Mouse (Mus musculus): ENCODE results near the gene Gm3250. TPM values are rescaled to one million over a fixed set of nuclear protein-coding genes. Genes with fewer than 3 reads are reported as not detected.
"Not testable (repeated sequence)": the region's sequence is repeated elsewhere in the genome, so short reads cannot be mapped to it uniquely, and the experiment has no call there.

The Gm3250 gene
- total RNA-seq, 2 experiments from 2014 or later = not detected

DNA sequence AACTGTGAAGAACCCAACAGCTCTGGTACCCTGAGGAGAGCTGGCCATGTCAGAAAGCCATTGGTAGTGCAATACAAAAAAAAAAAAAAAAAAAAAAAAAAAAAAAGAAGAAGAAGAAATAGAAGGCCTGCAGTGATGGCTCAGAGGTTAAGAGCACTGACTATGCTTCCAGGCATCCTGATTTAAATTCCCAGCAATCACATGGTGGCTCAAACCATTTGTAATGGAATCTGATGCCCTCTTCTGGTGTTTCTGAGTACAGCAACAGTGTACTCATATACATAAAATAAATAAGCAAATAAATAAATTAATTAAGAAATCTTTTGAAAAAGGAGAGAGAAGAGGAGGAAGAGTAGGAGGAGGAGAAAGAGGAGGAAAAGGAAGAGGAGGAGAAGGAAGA is 28.9 kb downstream of the Gm3250 start:
- intact Hi-C loops (cut with DNase I; ENCODE audit: low total_unique reads) = no loop called here
- no peak for DNase-seq

DNA sequence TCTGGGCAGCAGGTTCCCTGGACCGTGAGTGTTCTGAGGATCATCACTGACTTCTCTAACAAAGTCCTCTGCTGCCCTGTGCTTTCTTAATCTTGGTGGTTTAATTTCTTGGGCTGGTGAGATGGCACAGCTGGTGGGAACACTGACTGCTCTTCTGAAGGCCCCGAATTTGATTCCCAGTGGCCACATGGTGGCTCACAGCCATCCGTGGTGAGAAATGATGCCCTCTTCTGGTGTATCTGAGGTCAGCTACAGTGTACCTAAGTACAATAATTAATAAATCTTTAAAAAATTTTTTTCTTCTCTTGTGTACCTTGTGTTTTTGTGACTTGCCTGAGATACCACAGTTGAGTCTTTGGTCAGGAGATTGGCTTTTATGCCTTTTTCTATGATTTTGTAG is 30.0 kb downstream of the Gm3250 start:
- intact Hi-C loops (cut with DNase I; ENCODE audit: low total_unique reads); DNase-seq: not testable (repeated sequence)

DNA sequence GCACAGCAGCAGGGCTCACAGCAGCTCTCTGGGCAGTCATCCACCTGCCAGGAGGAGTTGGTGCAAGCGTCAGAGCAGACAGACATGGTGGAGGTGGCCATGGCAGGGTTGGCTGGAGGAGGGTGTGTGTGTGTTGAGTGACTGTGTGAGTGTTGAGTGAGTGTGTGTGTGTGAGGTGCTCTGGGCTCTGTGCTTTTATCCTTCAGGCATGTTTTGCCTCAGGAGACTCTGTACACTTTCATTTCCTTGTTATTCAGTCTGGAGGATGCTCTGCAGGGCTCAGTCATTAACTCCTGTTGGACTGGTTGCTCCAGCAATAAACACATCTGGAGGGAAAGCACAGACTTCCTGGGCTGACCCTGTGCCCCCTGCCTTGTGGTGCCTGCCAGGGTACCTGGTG is 31.1 kb downstream of the Gm3250 start, which contains the start of gene Gm9736:
Gene Gm9736 (minus strand): TSS at position 101 of the 400 bp plus-strand sequence.
- DNase-seq = not testable (repeated sequence)

DNA sequence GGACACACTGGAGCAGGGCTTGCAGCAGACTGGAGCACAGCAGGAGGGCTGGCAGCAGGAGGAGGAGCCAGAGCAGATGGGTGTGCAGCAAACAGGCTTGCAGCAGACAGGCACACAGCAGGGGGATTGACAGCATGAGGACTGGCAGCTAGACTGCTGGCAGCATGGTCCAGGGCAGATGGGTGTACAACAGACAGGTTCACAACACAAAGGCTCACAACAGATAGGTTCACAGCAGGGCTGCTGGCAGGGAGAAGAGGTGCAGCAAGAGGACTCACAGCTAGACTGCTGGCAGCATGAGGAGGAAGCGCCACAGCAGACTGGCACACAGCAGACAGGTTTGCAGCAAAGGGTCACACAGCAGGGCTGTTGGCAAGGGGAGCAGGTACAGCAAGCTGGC is 31.7 kb downstream of the Gm3250 start:
- intact Hi-C loops (cut with DNase I; ENCODE audit: low total_unique reads); DNase-seq: not testable (repeated sequence)

More for the DNA sequence above, 31.1 kb downstream of the Gm3250 start, which contains the start of gene Gm9736:
- intact Hi-C loops (cut with DNase I; ENCODE audit: low total_unique reads) = not testable (repeated sequence)

DNA sequence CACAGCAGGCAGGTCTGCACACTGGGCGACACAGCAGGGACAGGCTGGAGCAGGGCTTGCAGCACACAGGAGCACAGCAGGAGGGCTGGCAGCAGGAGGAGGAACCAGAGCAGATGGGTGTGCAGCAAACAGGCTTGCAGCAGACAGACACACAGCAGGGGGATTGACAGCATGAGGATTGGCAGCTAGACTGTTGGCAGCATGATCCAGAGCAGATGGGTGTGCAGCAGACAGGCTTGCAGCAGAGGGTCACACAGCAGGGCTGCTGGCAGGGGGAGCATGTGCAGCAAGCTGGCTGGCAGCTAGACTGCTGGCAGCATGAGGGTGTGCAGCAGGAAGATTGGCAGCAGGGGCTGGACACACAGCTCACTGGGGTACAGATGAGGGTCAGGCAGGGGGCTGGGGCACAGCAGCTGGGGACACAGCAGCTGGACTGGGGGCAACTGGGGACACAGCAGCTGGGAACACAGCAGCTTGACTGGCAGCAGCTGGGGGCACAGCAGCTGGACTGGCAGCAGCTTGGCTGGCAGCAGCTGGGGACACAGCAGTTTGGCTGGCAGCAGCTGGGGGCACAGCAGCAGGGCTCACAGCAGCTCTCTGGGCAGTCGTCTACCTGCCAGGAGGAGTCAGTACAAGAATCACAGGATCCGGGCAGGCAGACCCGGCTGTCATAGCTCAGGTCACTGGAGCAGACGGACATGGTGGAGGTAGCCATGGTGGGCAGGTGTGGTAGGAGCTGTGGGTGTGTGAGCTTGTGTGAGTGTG is 40.2 kb downstream of the Gm3250 start, which contains the start of gene Gm18596:
Gene Gm18596 (minus strand): TSS at position 715 of the 765 bp plus-strand sequence.
- intact Hi-C loops (cut with DNase I; ENCODE audit: low total_unique reads) = not testable (repeated sequence)

DNA sequence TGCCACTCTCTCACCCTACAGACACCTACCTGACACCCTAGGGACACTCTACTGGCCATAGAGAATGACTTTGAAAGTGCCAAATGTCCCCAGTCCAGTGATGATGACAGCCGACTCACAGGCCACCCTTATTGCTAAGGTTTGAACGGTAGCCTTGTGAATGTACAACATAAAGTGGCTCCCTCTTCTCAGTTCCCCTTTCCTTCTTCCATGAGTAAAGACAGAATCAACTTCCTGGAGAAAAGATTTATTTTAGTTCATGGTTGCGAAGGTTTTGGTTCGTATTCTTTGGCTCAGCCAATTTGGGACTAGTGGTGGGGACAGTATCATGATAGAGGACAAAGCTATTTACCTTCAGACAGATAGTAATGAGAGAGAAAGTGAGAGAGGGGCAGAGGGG is 43.4 kb downstream of the Gm3250 start:
- intact Hi-C loops (cut with DNase I; ENCODE audit: low total_unique reads) = no loop called here
- DNase-seq = no peak

More for the DNA sequence above, 40.2 kb downstream of the Gm3250 start, which contains the start of gene Gm18596:
- not testable (repeated sequence) for DNase-seq

DNA sequence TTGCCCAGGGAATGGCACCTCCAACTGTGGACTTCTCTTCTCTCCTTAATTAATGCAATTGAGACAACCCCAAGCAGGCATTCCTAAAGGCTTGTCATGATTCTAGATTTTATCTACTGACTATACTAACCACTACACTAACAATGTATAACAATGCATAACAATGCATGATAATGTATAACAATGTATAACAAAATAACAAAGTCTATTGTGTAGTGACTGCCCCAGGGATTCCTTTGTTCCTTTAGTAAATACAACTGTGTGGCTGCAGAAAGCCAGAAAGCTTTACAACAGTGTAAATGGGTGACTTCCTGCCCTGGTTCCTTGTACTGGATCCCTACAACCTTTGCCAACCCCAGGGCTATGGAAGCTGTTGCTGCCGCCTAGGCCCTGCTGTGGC is 46.4 kb downstream of the Gm3250 start:
- intact Hi-C loops (cut with DNase I; ENCODE audit: low total_unique reads) = no loop called here
- DNase-seq = no peak

Other genes starting within 250 kb of the Gm3250 start
- gene Pttg1ip, start 200.8 kb downstream of the Gm3250 start, total RNA-seq (2021) = 10 to 100 TPM; 47.4 to 51.8 TPM
- gene Sumo3, start 176.4 kb downstream of the Gm3250 start, total RNA-seq (2021) = 10 to 100 TPM; 41.9 to 46.5 TPM
- gene Gm49325, start 176.3 kb downstream of the Gm3250 start, total RNA-seq (2021) = 10 to 100 TPM in 1 of 2 experiments, 1 to 10 TPM in 1; 5.8 to 10.3 TPM
- 10 to 100 TPM; 79.8 to 84.4 TPM for gene Ube2g2, start 160.3 kb downstream of the Gm3250 start, total RNA-seq (2021)
- not detected for gene Tspear, start 96.0 kb downstream of the Gm3250 start, total RNA-seq (2021)
- not detected for gene Gm19402, start 91.8 kb downstream of the Gm3250 start, total RNA-seq (2021)
- gene Gm9508, start 85.3 kb downstream of the Gm3250 start, total RNA-seq (2021) = not detected
- gene Gm10272, start 75.9 kb downstream of the Gm3250 start, total RNA-seq (2021) = not detected
- gene Gm10024, start 71.1 kb downstream of the Gm3250 start, total RNA-seq (2021) = not detected
- not detected for gene Gm10142, start 66.7 kb downstream of the Gm3250 start, total RNA-seq (2021)
- gene Krtap12-1, start 61.9 kb downstream of the Gm3250 start, total RNA-seq (2021) = not detected
- gene Gm10100, start 56.1 kb downstream of the Gm3250 start, total RNA-seq (2021) = not detected
- gene Gm18596, start 39.9 kb downstream of the Gm3250 start, total RNA-seq (2021) = not detected
- gene Gm9736, start 31.2 kb downstream of the Gm3250 start, total RNA-seq (2021) = not detected
- not detected for gene Gm3233, start 22.9 kb downstream of the Gm3250 start, total RNA-seq (2021)
- not detected for gene Gm3238, start 11.2 kb downstream of the Gm3250 start, total RNA-seq (2021)
- not detected for gene Gm7138, start 5.6 kb downstream of the Gm3250 start, total RNA-seq (2021)
- gene Gm7137, start 5.7 kb upstream of the Gm3250 start, total RNA-seq (2021) = not detected
- gene Gm9639, start 12.5 kb upstream of the Gm3250 start, total RNA-seq (2021) = not detected
- not detected for gene Gm19668, start 16.6 kb upstream of the Gm3250 start, total RNA-seq (2021)
- not detected for gene Gm9507, start 29.3 kb upstream of the Gm3250 start, total RNA-seq (2021)
- not detected for gene Gm2696, start 32.1 kb upstream of the Gm3250 start, total RNA-seq (2021)
- gene Krtap10-4, start 44.6 kb upstream of the Gm3250 start, total RNA-seq (2021) = not detected
- not detected for gene Krtap10-10, start 53.4 kb upstream of the Gm3250 start, total RNA-seq (2021)
- not detected for gene Gm36176, start 64.3 kb upstream of the Gm3250 start, total RNA-seq (2021)
- not detected for gene Gm10318, start 70.3 kb upstream of the Gm3250 start, total RNA-seq (2021)
- gene Gm3285, start 79.4 kb upstream of the Gm3250 start, total RNA-seq (2021) = not detected
- under 1 TPM; 0.33 to 0.41 TPM for gene Lrrc3, start 120.0 kb upstream of the Gm3250 start, total RNA-seq (2021)
- gene Trpm2, start 188.0 kb upstream of the Gm3250 start, total RNA-seq (2021) = under 1 TPM; 0.04 to 0.33 TPM
- 1 to 10 TPM; 3.7 to 4.6 TPM for gene 1810043G02Rik, start 196.0 kb upstream of the Gm3250 start, total RNA-seq (2021)
- gene Pfkl, start 227.5 kb upstream of the Gm3250 start, total RNA-seq (2021) = 1 to 10 TPM; 9.0 to 9.3 TPM